Mouse (Mus musculus): ENCODE measurements at regions not wholly inside any gene's neighbourhood (a gene's known extent, or its start where the extent isn't known, plus 50 kb on each side); places are given as distances from the start of the nearest gene placed in this dataset.

- no peak for TF ChIP-seq CTCF (IDR thresholded peaks at IDR 0.05; ENCODE audit: low read depth)
- TF ChIP-seq EP300 (IDR thresholded peaks at IDR 0.05; ENCODE audit: low read depth) = no peak
Measured at GRCm38 (mm10) chr9:9606322-9606721, 367.4 kb upstream of the Arhgap42 start.

Measured in liver, postnatal 0 days (tissue).